Mouse (Mus musculus) myocyte (in vitro differentiated cells): ENCODE measurements at regions not wholly inside any gene's neighbourhood (a gene's known extent, or its start where the extent isn't known, plus 50 kb on each side); places are given as distances from the start of the nearest gene placed in this dataset.

Experiments
- H3K27me3 ChIP-seq: one replicate; pipeline ENCODE4 v1.6.1; 2011; ENCODE audit not compliant: control insufficient read depth, insufficient read depth, insufficient read length
- H3K36me3 ChIP-seq: one replicate; pipeline ENCODE4 v1.6.1; 2011; ENCODE audit not compliant: control insufficient read depth, insufficient read depth
- H3K4me2 ChIP-seq: one replicate; pipeline ENCODE4 v1.6.1; 2011; ENCODE audit warnings: low read depth, control low read depth
- H3K4me3 ChIP-seq: one replicate; pipeline ENCODE4 v1.5.1; 2011; ENCODE audit warnings: mild to moderate bottlenecking, control low read depth, moderate library complexity
- H3K79me2 ChIP-seq: one replicate; pipeline ENCODE4 v1.6.1; 2011; ENCODE audit not compliant: control insufficient read depth, insufficient read depth
- H3ac ChIP-seq: one replicate; pipeline ENCODE4 v1.6.1; 2011; ENCODE audit not compliant: control insufficient read depth, insufficient read length
- CEBPB ChIP-seq: IDR thresholded peaks from 2 replicates; pipeline ENCODE4 v1.6.1; 2011; ENCODE audit warnings: mild to moderate bottlenecking, moderate library complexity; ENCODE audit not compliant: poor library complexity, insufficient read depth, severe bottlenecking
- E2F4 ChIP-seq: IDR thresholded peaks from one replicate; pipeline ENCODE4 v1.6.1; 2011; ENCODE audit warnings: mild to moderate bottlenecking, control low read depth, moderate library complexity; ENCODE audit not compliant: insufficient read depth
- MAX ChIP-seq: IDR thresholded peaks from one replicate; pipeline ENCODE4 v1.6.1; 2011; ENCODE audit warnings: low read depth, mild to moderate bottlenecking, control low read depth
- MYOD1 ChIP-seq, 3 experiments: IDR thresholded peaks; one replicate each; pipeline ENCODE4 v1.6.1; 2011; ENCODE audit warnings: control low read depth in 2 of 3, low read depth in 2 of 3, mild to moderate bottlenecking in 2 of 3, moderate library complexity in 1 of 3; ENCODE audit not compliant: insufficient read length in 2 of 3, control insufficient read depth in 1 of 3
- MYOG ChIP-seq, 3 experiments: IDR thresholded peaks; one replicate each; pipeline ENCODE4 v1.6.1; 2011; ENCODE audit warnings: control low read depth in 2 of 3, low read depth in 2 of 3, mild to moderate bottlenecking in 2 of 3; ENCODE audit not compliant: insufficient read length in 2 of 3, control insufficient read depth in 1 of 3, insufficient read depth in 1 of 3
- POLR2A ChIP-seq: IDR thresholded peaks from one replicate; pipeline ENCODE4 v1.6.1; 2011; ENCODE audit warnings: low read depth, mild to moderate bottlenecking, control low read depth, moderate library complexity; ENCODE audit not compliant: insufficient read length
- POLR2AphosphoS2 ChIP-seq: IDR thresholded peaks from one replicate; pipeline ENCODE4 v1.6.1; 2011; ENCODE audit warnings: low read depth, control low read depth; ENCODE audit not compliant: insufficient read length
- REST ChIP-seq: IDR thresholded peaks from one replicate; pipeline ENCODE4 v1.6.1; 2011; ENCODE audit warnings: mild to moderate bottlenecking, control low read depth, moderate library complexity; ENCODE audit not compliant: insufficient read depth, insufficient read length
- SRF ChIP-seq: IDR thresholded peaks from one replicate; pipeline ENCODE4 v1.6.1; 2011; ENCODE audit warnings: low read depth; ENCODE audit not compliant: control insufficient read depth, insufficient read length
- TCF12 ChIP-seq: IDR thresholded peaks from one replicate; pipeline ENCODE4 v1.6.1; 2011; ENCODE audit warnings: mild to moderate bottlenecking, control low read depth; ENCODE audit not compliant: poor library complexity, insufficient read depth, severe bottlenecking
- TCF3 ChIP-seq: IDR thresholded peaks from one replicate; pipeline ENCODE4 v1.6.1; 2011; ENCODE audit warnings: low read depth, control low read depth; ENCODE audit not compliant: insufficient read length
- USF1 ChIP-seq: IDR thresholded peaks from one replicate; pipeline ENCODE4 v1.6.1; 2011; ENCODE audit warnings: low read depth, mild to moderate bottlenecking, control low read depth, moderate library complexity

DNA sequence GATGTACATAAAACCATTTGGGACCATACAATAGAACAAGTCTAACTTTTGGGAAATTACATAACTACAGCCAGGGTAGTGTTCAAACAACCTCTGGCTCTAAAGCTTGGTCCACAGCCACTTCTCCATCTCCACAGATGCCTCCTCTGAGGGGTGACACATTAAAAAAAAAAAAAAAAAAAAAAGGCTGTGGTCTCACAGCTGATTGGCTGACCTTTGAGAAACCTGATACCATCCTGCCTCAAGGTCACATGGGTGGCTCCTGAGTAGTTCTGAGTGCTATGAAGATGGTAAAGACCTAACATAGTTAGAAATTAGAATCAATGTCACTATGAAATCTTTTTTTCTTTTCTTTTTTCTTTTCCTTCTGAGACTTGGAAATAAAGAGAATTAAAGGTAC, 102.4 kb downstream of the Tmem182 start:
- no peak for TF ChIP-seq E2F4
- Histone ChIP-seq H3K27me3 (no peaks in the 10 kb centered on the region), H3K4me2 (no peak overlapping the region), H3K79me2 (no peaks in the 10 kb centered on the region), H3ac (no peak overlapping the region), H3K4me3 (no peak overlapping the region), H3K36me3 (no peaks in the 10 kb centered on the region)

DNA sequence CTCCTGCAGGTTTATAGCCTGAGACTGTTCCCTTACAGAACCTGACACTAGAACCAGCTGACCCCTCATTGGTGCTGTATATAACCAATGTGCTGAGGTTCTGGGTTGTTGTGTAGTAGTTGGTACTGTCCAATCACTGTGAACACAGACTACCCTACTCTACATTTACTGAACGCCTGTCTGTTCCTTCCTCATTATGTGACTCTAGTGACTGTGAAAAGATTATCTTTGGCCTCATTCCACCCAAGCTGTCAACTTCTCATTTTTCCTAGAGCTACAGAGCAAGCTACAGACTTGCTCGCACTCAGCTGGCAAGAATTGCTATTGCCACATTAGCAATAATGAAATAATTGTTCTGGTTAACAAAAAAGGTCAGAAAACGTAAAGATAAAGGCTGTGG, 108.2 kb downstream of the Tmem182 start:
- no peak overlapping the region for H3ac ChIP-seq
- H3K36me3 ChIP-seq = no peaks in the 10 kb centered on the region
- H3K27me3 ChIP-seq = no peaks in the 10 kb centered on the region
- no peak for TF ChIP-seq POLR2AphosphoS2
- TF ChIP-seq CEBPB = no peak
- TF ChIP-seq TCF12 = no peak
- no peak for TF ChIP-seq POLR2A
- no peak for TF ChIP-seq E2F4
- no peak for TF ChIP-seq MYOG (IDR thresholded peaks at IDR 0.05; ENCODE audit: control insufficient read depth in 1 of 3, insufficient read depth in 1 of 3, insufficient read length in 2 of 3, low read depth in 2 of 3)
- no peak for TF ChIP-seq MAX
- TF ChIP-seq SRF = no peak
- no peak for TF ChIP-seq REST
- TF ChIP-seq MYOD1 (IDR thresholded peaks at IDR 0.05; ENCODE audit: control insufficient read depth in 1 of 3, insufficient read length in 2 of 3, low read depth in 2 of 3) = no peak
- TF ChIP-seq TCF3 = no peak
- no peak for TF ChIP-seq USF1
- no peak overlapping the region for H3K4me3 ChIP-seq
- no peak overlapping the region for H3K4me2 ChIP-seq
- no peaks in the 10 kb centered on the region for H3K79me2 ChIP-seq

DNA sequence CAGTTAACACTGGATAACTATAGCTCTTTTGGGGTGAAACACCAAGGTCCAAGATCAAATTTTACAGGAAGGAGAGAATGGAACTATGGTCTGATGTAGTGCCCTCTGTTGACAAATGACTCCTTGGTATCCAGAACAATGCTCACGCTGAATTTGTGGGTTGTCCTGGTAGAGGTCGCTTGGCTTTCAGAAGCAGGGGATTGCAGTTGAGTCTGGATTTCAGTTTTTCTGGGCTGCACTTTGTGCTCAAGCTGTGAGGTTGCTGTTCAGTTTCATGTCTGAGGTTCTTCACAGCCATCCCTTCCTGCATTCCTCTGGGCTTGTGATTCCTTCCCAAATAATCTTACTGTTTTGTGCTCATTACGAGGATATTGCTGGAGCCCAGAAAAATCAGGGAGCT, 118.9 kb downstream of the Tmem182 start:
- Histone ChIP-seq H3K27me3 (no peaks in the 10 kb centered on the region), H3K4me3 (no peak overlapping the region), H3K4me2 (peak overlapping the region; percentile 0), H3K79me2 (no peaks in the 10 kb centered on the region), H3ac (no peak overlapping the region), H3K36me3 (no peaks in the 10 kb centered on the region)
- no peak for TF ChIP-seq USF1
- TF ChIP-seq E2F4 = no peak
- TF ChIP-seq POLR2AphosphoS2 = no peak
- no peak for TF ChIP-seq REST
- TF ChIP-seq MAX = no peak
- no peak for TF ChIP-seq TCF12
- no peak for TF ChIP-seq CEBPB
- no peak for TF ChIP-seq TCF3
- TF ChIP-seq POLR2A = no peak
- TF ChIP-seq SRF = no peak
- no peak for TF ChIP-seq MYOD1 (IDR thresholded peaks at IDR 0.05; ENCODE audit: control insufficient read depth in 1 of 3, insufficient read length in 2 of 3, low read depth in 2 of 3)
- TF ChIP-seq MYOG (IDR thresholded peaks at IDR 0.05; ENCODE audit: control insufficient read depth in 1 of 3, insufficient read depth in 1 of 3, insufficient read length in 2 of 3, low read depth in 2 of 3) = no peak

DNA sequence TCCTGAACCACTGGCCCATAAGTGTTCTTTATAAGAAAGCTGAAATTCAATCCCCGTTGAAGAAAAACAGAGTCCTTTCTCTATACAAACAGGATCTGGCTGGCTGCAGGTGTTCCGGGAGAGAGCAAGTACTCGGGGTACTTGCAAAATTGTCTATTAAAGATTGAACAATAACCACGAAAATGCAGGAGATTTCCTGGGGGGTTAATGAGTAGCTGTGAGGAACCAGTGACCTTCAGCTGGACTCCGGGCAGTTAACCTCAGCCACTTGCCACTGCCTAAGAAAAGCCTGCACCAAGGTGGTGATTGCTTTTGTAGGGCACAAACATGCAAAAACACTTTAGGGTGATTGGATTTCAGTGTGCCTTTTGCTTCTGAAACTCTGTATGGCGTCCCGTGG, 119.4 kb downstream of the Tmem182 start:
- Histone ChIP-seq H3K27me3 (no peaks in the 10 kb centered on the region), H3ac (no peak overlapping the region), H3K79me2 (no peaks in the 10 kb centered on the region), H3K36me3 (no peaks in the 10 kb centered on the region), H3K4me3 (no peak overlapping the region), H3K4me2 (peak overlapping the region; percentile 0)
- TF ChIP-seq POLR2A = no peak
- no peak for TF ChIP-seq TCF3
- no peak for TF ChIP-seq MYOG (IDR thresholded peaks at IDR 0.05; ENCODE audit: control insufficient read depth in 1 of 3, insufficient read depth in 1 of 3, insufficient read length in 2 of 3, low read depth in 2 of 3)
- TF ChIP-seq POLR2AphosphoS2 = no peak
- no peak for TF ChIP-seq MYOD1 (IDR thresholded peaks at IDR 0.05; ENCODE audit: control insufficient read depth in 1 of 3, insufficient read length in 2 of 3, low read depth in 2 of 3)
- no peak for TF ChIP-seq MAX
- no peak for TF ChIP-seq TCF12
- TF ChIP-seq SRF = no peak
- TF ChIP-seq REST = no peak
- TF ChIP-seq USF1 = no peak
- no peak for TF ChIP-seq E2F4
- no peak for TF ChIP-seq CEBPB

DNA sequence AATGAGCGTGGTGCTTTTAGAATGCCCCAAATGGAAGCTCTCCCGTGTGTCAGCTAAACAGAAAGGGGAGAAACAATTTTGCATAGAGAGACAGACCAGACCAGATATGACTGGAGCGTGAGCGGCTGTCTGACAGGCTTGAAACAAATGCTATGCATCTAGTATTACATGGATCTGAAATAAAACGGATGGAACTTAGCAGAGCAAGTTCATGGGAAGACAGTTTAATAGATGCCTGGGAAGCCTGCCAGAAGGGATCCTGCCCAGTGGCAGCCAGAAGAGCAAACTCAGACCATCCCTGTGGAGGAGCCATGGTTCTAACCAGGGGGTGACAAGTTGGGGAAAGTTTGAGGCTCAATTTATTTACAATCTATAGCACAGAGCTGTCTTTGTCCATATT, 126.0 kb downstream of the Tmem182 start:
- Histone ChIP-seq H3K79me2 (no peaks in the 10 kb centered on the region), H3K36me3 (no peaks in the 10 kb centered on the region), H3K27me3 (no peaks in the 10 kb centered on the region), H3K4me3 (no peak overlapping the region), H3ac (no peak overlapping the region), H3K4me2 (peak overlapping the region; percentile 21)
- TF ChIP-seq MYOG (IDR thresholded peaks at IDR 0.05; ENCODE audit: control insufficient read depth in 1 of 3, insufficient read depth in 1 of 3, insufficient read length in 2 of 3, low read depth in 2 of 3) (no peak), USF1 (no peak), POLR2A (no peak), REST (no peak), MYOD1 (IDR thresholded peaks at IDR 0.05; ENCODE audit: control insufficient read depth in 1 of 3, insufficient read length in 2 of 3, low read depth in 2 of 3) (no peak), TCF3 (no peak)
